Mouse (Mus musculus) liver, embryonic 14.5 days (tissue): ENCODE data around the gene Sez6l.

ENCODE experiments used
- CTCF ChIP-seq: IDR thresholded peaks from 2 replicates; pipeline ENCODE4 v1.5.1; 2016; ENCODE audit warnings: antibody characterized with exemption, low read depth, control low read depth
- EP300 ChIP-seq: IDR thresholded peaks from 2 replicates; pipeline ENCODE4 v1.6.1; 2016; ENCODE audit warnings: antibody characterized with exemption, low read depth

- TF ChIP-seq CTCF (no peak), EP300 (no peak)
Measured at GRCm38 (mm10) chr5:112396066-112396465, 180.9 kb downstream of the Sez6l start.
